Mouse (Mus musculus) CH12.LX (cell line): Measurements from ENCODE around the gene 1500015O10Rik. TPM values are rescaled to one million over a fixed set of nuclear protein-coding genes. Genes with fewer than 3 reads are reported as not detected.

Source experiments
- DNase-seq: peaks from one replicate; pipeline ENCODE4 v3.0.0-alpha.2; 2013; ENCODE audit errors: extremely low read depth
- H3K27ac ChIP-seq: 2 replicates; pipeline ENCODE4 v1.5.1; 2012; ENCODE audit warnings: low read depth, mild to moderate bottlenecking, control low read depth, moderate library complexity; ENCODE audit not compliant: insufficient read depth
- H3K27me3 ChIP-seq: replicated peaks from 2 replicates; pipeline ENCODE3; 2012; ENCODE audit warnings: inconsistent platforms
- H3K36me3 ChIP-seq, 2 experiments: replicated peaks in 1 of 2; 2 replicates each; pipeline versions ENCODE3 to v1.6.1; 2012; ENCODE audit warnings: inconsistent platforms in 1 of 2, low read length in 1 of 2, mild to moderate bottlenecking in 1 of 2, mixed read lengths in 1 of 2, moderate library complexity in 1 of 2; ENCODE audit not compliant: control insufficient read depth in 1 of 2, insufficient read depth in 1 of 2
- H3K4me1 ChIP-seq, 2 experiments: 2 replicates each; pipeline ENCODE4 v1.6.1; 2012; ENCODE audit warnings: inconsistent platforms in 1 of 2, moderate library complexity in 1 of 2; ENCODE audit not compliant: insufficient read depth in 2 of 2, control insufficient read depth in 1 of 2
- H3K4me2 ChIP-seq: 2 replicates; pipeline ENCODE4 v1.6.1; 2012; ENCODE audit warnings: low read depth, mild to moderate bottlenecking, control low read depth; ENCODE audit not compliant: poor library complexity, insufficient read depth, severe bottlenecking
- H3K4me3 ChIP-seq, 3 experiments: fragments of 150-350 bp in 1 of 3; sonication (generic) in 1 of 3; replicated peaks in 1 of 3; 2 replicates each; pipeline versions ENCODE3 to v1.5.1; 2011 to 2012; ENCODE audit warnings: low read depth in 2 of 3, low read length in 2 of 3, mild to moderate bottlenecking in 2 of 3, moderate library complexity in 2 of 3, control low read depth in 1 of 3, improper control_type of control experiment in 1 of 3, inconsistent platforms in 1 of 3, mixed read lengths in 1 of 3; ENCODE audit not compliant: poor library complexity in 1 of 3
- H3K79me2 ChIP-seq: replicated peaks from 2 replicates; pipeline ENCODE4 v1.6.1; 2012; ENCODE audit warnings: mild to moderate bottlenecking, moderate library complexity; ENCODE audit not compliant: control insufficient read depth, poor library complexity, insufficient read depth, severe bottlenecking; ENCODE audit errors: extremely low read depth
- H3K9ac ChIP-seq: 2 replicates; pipeline ENCODE4 v1.6.1; 2012; ENCODE audit warnings: low read depth, mild to moderate bottlenecking, control low read depth, moderate library complexity; ENCODE audit not compliant: insufficient read depth
- H3K9me3 ChIP-seq: replicated peaks from 2 replicates; pipeline ENCODE3; 2012; ENCODE audit warnings: low read length, inconsistent platforms, mixed read lengths
- BHLHE40 ChIP-seq: IDR thresholded peaks from 2 replicates; pipeline ENCODE4 v1.6.1; 2011; ENCODE audit warnings: mild to moderate bottlenecking, low read depth, low read length, improper control_type of control experiment
- CHD1 ChIP-seq: IDR thresholded peaks from 2 replicates; pipeline ENCODE4 v1.6.1; 2012; ENCODE audit warnings: low read depth, low read length, improper control_type of control experiment, inconsistent platforms
- CTCF ChIP-seq, 2 experiments: IDR thresholded peaks in 1 of 2; conservative IDR thresholded peaks in 1 of 2; 2 replicates each; pipeline ENCODE4 v1.5.1; 2011 to 2012; ENCODE audit warnings: low read depth in 2 of 2, low read length in 2 of 2, improper control_type of control experiment in 1 of 2, inconsistent platforms in 1 of 2, mild to moderate bottlenecking in 1 of 2, moderate library complexity in 1 of 2
- E2F4 ChIP-seq: IDR thresholded peaks from 2 replicates; pipeline ENCODE4 v1.6.1; 2011; ENCODE audit warnings: low read depth, low read length, improper control_type of control experiment; ENCODE audit not compliant: insufficient replicate concordance
- ELF1 ChIP-seq: IDR thresholded peaks from 2 replicates; pipeline ENCODE4 v1.6.1; 2014; ENCODE audit warnings: low read depth, mild to moderate bottlenecking, inconsistent platforms, low read length, improper control_type of control experiment
- EP300 ChIP-seq: IDR thresholded peaks from 2 replicates; pipeline ENCODE4 v1.6.1; 2011; ENCODE audit warnings: low read length, improper control_type of control experiment
- ETS1 ChIP-seq: conservative IDR thresholded peaks from 2 replicates; pipeline ENCODE4 v1.6.1; 2012; ENCODE audit warnings: low read depth, mild to moderate bottlenecking, inconsistent platforms, low read length, improper control_type of control experiment, moderate library complexity
- HCFC1 ChIP-seq: IDR thresholded peaks from 2 replicates; pipeline ENCODE4 v1.6.1; 2012; ENCODE audit warnings: low read depth, mild to moderate bottlenecking, inconsistent platforms, low read length, improper control_type of control experiment
- IRF4 ChIP-seq: IDR thresholded peaks from 2 replicates; pipeline ENCODE4 v1.6.1; 2014; ENCODE audit warnings: low read depth, mild to moderate bottlenecking, inconsistent platforms, low read length, improper control_type of control experiment
- JUN ChIP-seq: IDR thresholded peaks from 2 replicates; pipeline ENCODE4 v1.6.1; 2011; ENCODE audit warnings: low read depth, mild to moderate bottlenecking, low read length, improper control_type of control experiment, moderate library complexity; ENCODE audit not compliant: insufficient read depth
- JUND ChIP-seq: conservative IDR thresholded peaks from 2 replicates; pipeline ENCODE4 v1.6.1; 2011; ENCODE audit warnings: low read depth, low read length, improper control_type of control experiment
- KAT2A ChIP-seq: IDR thresholded peaks from 2 replicates; pipeline ENCODE4 v1.6.1; 2012; ENCODE audit warnings: low read length, improper control_type of control experiment, inconsistent platforms; ENCODE audit not compliant: insufficient replicate concordance
- MAFK ChIP-seq: IDR thresholded peaks from 2 replicates; pipeline ENCODE4 v1.6.1; 2011; ENCODE audit warnings: low read length, improper control_type of control experiment; ENCODE audit not compliant: insufficient replicate concordance
- MAX ChIP-seq: IDR thresholded peaks from 2 replicates; pipeline ENCODE4 v1.6.1; 2011; ENCODE audit warnings: low read length, improper control_type of control experiment
- MEF2A ChIP-seq: IDR thresholded peaks from 2 replicates; pipeline ENCODE4 v1.6.1; 2014; ENCODE audit warnings: low read depth, mild to moderate bottlenecking, inconsistent platforms, low read length, improper control_type of control experiment, borderline replicate concordance
- MYC ChIP-seq: IDR thresholded peaks from 2 replicates; pipeline ENCODE4 v1.6.1; 2011; ENCODE audit warnings: low read depth, mild to moderate bottlenecking, improper control_type of control experiment, low read length
- NRF1 ChIP-seq: IDR thresholded peaks from 2 replicates; pipeline ENCODE4 v1.6.1; 2014; ENCODE audit warnings: low read depth, mild to moderate bottlenecking, inconsistent platforms, low read length, improper control_type of control experiment, moderate library complexity
- PAX5 ChIP-seq: IDR thresholded peaks from 2 replicates; pipeline ENCODE4 v1.6.1; 2012; ENCODE audit warnings: low read length, inconsistent platforms, mixed read lengths
- POLR2A ChIP-seq: IDR thresholded peaks from 2 replicates; pipeline ENCODE4 v1.6.1; 2011; ENCODE audit warnings: low read depth, mild to moderate bottlenecking, improper control_type of control experiment, low read length
- RAD21 ChIP-seq: IDR thresholded peaks from 2 replicates; pipeline ENCODE4 v1.6.1; 2011; ENCODE audit warnings: low read depth, mild to moderate bottlenecking, low read length, improper control_type of control experiment, moderate library complexity
- RCOR1 ChIP-seq: conservative IDR thresholded peaks from 2 replicates; pipeline ENCODE4 v1.6.1; 2012; ENCODE audit warnings: low read depth, mild to moderate bottlenecking, inconsistent platforms, low read length, improper control_type of control experiment
- SIN3A ChIP-seq: IDR thresholded peaks from 2 replicates; pipeline ENCODE4 v1.6.1; 2012; ENCODE audit warnings: low read length, improper control_type of control experiment, inconsistent platforms
- SMC3 ChIP-seq: IDR thresholded peaks from 2 replicates; pipeline ENCODE4 v1.6.1; 2011; ENCODE audit warnings: low read depth, low read length, improper control_type of control experiment
- TBP ChIP-seq: conservative IDR thresholded peaks from 2 replicates; pipeline ENCODE4 v1.6.1; 2011; ENCODE audit warnings: low read depth, low read length, improper control_type of control experiment
- TCF12 ChIP-seq: IDR thresholded peaks from 2 replicates; pipeline ENCODE4 v1.6.1; 2014; ENCODE audit warnings: low read depth, mild to moderate bottlenecking, inconsistent platforms, low read length, improper control_type of control experiment
- UBTF ChIP-seq: IDR thresholded peaks from 2 replicates; pipeline ENCODE4 v1.6.1; 2012; ENCODE audit warnings: low read depth, mild to moderate bottlenecking, inconsistent platforms, low read length, improper control_type of control experiment, moderate library complexity
- USF1 ChIP-seq: IDR thresholded peaks from 2 replicates; pipeline ENCODE4 v1.6.1; 2014; ENCODE audit warnings: low read depth, mild to moderate bottlenecking, inconsistent platforms, low read length, improper control_type of control experiment
- USF2 ChIP-seq: conservative IDR thresholded peaks from 2 replicates; pipeline ENCODE4 v1.6.1; 2011; ENCODE audit warnings: low read depth, low read length, improper control_type of control experiment
- ZC3H11A ChIP-seq: IDR thresholded peaks from 2 replicates; pipeline ENCODE4 v1.6.1; 2012; ENCODE audit warnings: low read depth, mild to moderate bottlenecking, inconsistent platforms, low read length, improper control_type of control experiment
- ZKSCAN1 ChIP-seq: IDR thresholded peaks from 2 replicates; pipeline ENCODE4 v1.6.1; 2012; ENCODE audit warnings: low read depth, inconsistent platforms, low read length, improper control_type of control experiment, borderline replicate concordance
- ZMIZ1 ChIP-seq: IDR thresholded peaks from 2 replicates; pipeline ENCODE4 v1.6.1; 2012; ENCODE audit warnings: low read depth, mild to moderate bottlenecking, inconsistent platforms, low read length, improper control_type of control experiment
- ZNF384 ChIP-seq: IDR thresholded peaks from 2 replicates; pipeline ENCODE4 v1.6.1; 2012; ENCODE audit warnings: low read depth, low read length, improper control_type of control experiment, inconsistent platforms
- dilution Hi-C: fragments of 300-500 bp; cut with MboI; formaldehyde crosslinking; loops from 2 replicates; pipeline ENCODE4 v1.14.3; 2020; ENCODE audit warnings: low sequenced_read_pairs; ENCODE audit not compliant: extremely low pct_unique_long_range_greater_than_20kb, extremely low pct_ligation_motif_present
- in situ Hi-C: fragments of 300-500 bp; cut with MboI; formaldehyde crosslinking; loops from 3 replicates; pipeline ENCODE4 v1.14.3; 2019; ENCODE audit warnings: low sequenced_read_pairs, low pct_ligation_motif_present, low pct_unique_long_range_greater_than_20kb, mixed read lengths
- polyA plus RNA-seq: library from polyadenylated mRNA; unstranded; fragments of >175 nt; gene quantifications from 2 replicates; pipeline ENCODE4 v1.2.1, GENCODE M21; 2012; ENCODE audit warnings: low read depth; ENCODE audit not compliant: insufficient read length
- total RNA-seq, 2 experiments: library from RNA; depleted of rRNA; stranded (reverse); fragments of 300-350 nt in 1 of 2; fragments of >200 nt in 1 of 2; gene quantifications; 2 replicates each; pipeline ENCODE4 v1.2.3; 2012 to 2014

The 1500015O10Rik gene
- total RNA-seq (2012; rRNA removed) (not detected in 2 replicates), total RNA-seq (2014; rRNA removed) (not detected in 2 replicates), polyA plus RNA-seq (not detected in 2 replicates)

GRCm38 (mm10) chr1:43730491-43730924, at the start of gene 1500015O10Rik:
Gene 1500015O10Rik (plus strand): TSS chr1:43730602.
- dilution Hi-C loops (no loop called here), in situ Hi-C loops (loop anchor here (25.0 kb wide), 2 partner anchors 443 to 593 kb away; no protein-coding TSS in a partner anchor)
- Histone ChIP-seq H3K9ac (no peak within 1 kb of the TSS), H3K79me2 (no peaks in the 10 kb centered on the region), H3K4me1 (no peaks in the 10 kb centered on the region), H3K4me2 (no peak within 1 kb of the TSS), H3K27ac (no peak within 1 kb of the TSS), H3K4me3 (no peak within 1 kb of the TSS), H3K36me3 (no peaks in the 10 kb centered on the region), H3K9me3 (peaks cover 12% of the 10 kb centered on the region), H3K27me3 (no peaks in the 10 kb centered on the region)
- no peak for DNase-seq
- no peak for TF ChIP-seq TCF12
- TF ChIP-seq NRF1: no peak
- TF ChIP-seq MEF2A: no peak
- TF ChIP-seq EP300: no peak
- no peak for TF ChIP-seq SMC3
- no peak for TF ChIP-seq ZKSCAN1
- TF ChIP-seq MYC: no peak
- no peak for TF ChIP-seq BHLHE40
- TF ChIP-seq CTCF (conservative IDR thresholded peaks at IDR 0.05 in 1 of 2, IDR thresholded peaks at IDR 0.05 in 1 of 2; ENCODE audit: low read depth in 2 of 2, low read length in 2 of 2): no peak
- no peak for TF ChIP-seq ETS1
- no peak for TF ChIP-seq USF2

- peaks cover 12 to 48% of the 10 kb centered on the region in 2 experiments for H3K4me1 ChIP-seq
- in situ Hi-C loops (no loop called here), dilution Hi-C loops (no loop called here)
- H3K9me3 ChIP-seq: peaks cover 22% of the 10 kb centered on the region
- H3K9ac ChIP-seq: peak overlapping the region; percentile 99
- no peaks in the 10 kb centered on the region for H3K27me3 ChIP-seq
- peak overlapping the region; percentile 54 to 81 (median 70) for H3K4me3 ChIP-seq
- H3K4me2 ChIP-seq: peak overlapping the region; percentile 78
- H3K36me3 ChIP-seq: peaks cover 25 to 28% of the 10 kb centered on the region in 2 experiments
- peak overlapping the region; percentile 69; the same call in 1 of the 2 replicates for H3K27ac ChIP-seq
- DNase-seq: peak; percentile 78
- peaks cover 12% of the 10 kb centered on the region; the same call in 1 of the 2 replicates for H3K79me2 ChIP-seq
- peak; percentile 75; the same call in 1 of the 2 replicates for TF ChIP-seq RCOR1
- no peak for TF ChIP-seq CHD1
- no peak for TF ChIP-seq E2F4
- TF ChIP-seq PAX5: no peak
- TF ChIP-seq POLR2A: no peak
- no peak; the same call in 1 of the 2 replicates for TF ChIP-seq MAX
- TF ChIP-seq SIN3A: peak; percentile 76; the same call in 1 of the 2 replicates
- peak; percentile 84 for TF ChIP-seq JUND
- TF ChIP-seq TCF12: peak; percentile 52
- TF ChIP-seq ZC3H11A: peak; percentile 8; the same call in 1 of the 2 replicates
- no peak for TF ChIP-seq USF2
- TF ChIP-seq UBTF: no peak
- peak; percentile 21; the same call in 1 of the 2 replicates for TF ChIP-seq ZNF384
- no peak for TF ChIP-seq SMC3
- no peak for TF ChIP-seq USF1
- TF ChIP-seq IRF4: peak; percentile 86
- TF ChIP-seq ZMIZ1: no peak
- no peak for TF ChIP-seq RAD21
- TF ChIP-seq JUN: peak; percentile 92
- TF ChIP-seq KAT2A: no peak
- TF ChIP-seq BHLHE40: peak; percentile 61
- TF ChIP-seq HCFC1: peak; percentile 61
- no peak for TF ChIP-seq ELF1
- no peak for TF ChIP-seq TBP
- TF ChIP-seq MAFK: peak; percentile 69
- no peak for TF ChIP-seq ZKSCAN1
Measured at GRCm38 (mm10) chr1:43689983-43690382, 40.4 kb upstream of the 1500015O10Rik start.
